Mouse (Mus musculus) monocyte, adult 5-6 weeks (primary cell): ENCODE results near the gene Sidt2. TPM values are rescaled to one million over a fixed set of nuclear protein-coding genes. Genes with fewer than 3 reads are reported as not detected.
A peak's percentile ranks its signal among the peaks of the same experiment; 100 is the strongest.

Experiments used
- ATAC-seq: fragments of 153-309, 156-312 bp; replicated peaks from 2 replicates; pipeline ENCODE4 v1.8.0; 2017; ENCODE audit warnings: mild to moderate bottlenecking; ENCODE audit not compliant: low TSS enrichment, insufficient number of reproducible peaks, severe bottlenecking, poor library complexity, low FRiP score
- total RNA-seq: library from RNA; stranded (forward); fragments of 200-1000, 200-491, 200-594 nt; gene quantifications from 3 replicates; pipeline ENCODE4 v1.2.3, GENCODE M21; 2017

Sidt2 gene
- total RNA-seq, 1 experiment from 2014 or later: 50.1 TPM

- no peak for ATAC-seq
Measured at GRCm38 (mm10) chr9:45932571-45933415, 22.3 kb downstream of the Sidt2 start.

GRCm38 (mm10) chr9:45931958-45932357, 23.1 kb downstream of the Sidt2 start:
- ATAC-seq: no peak

- ATAC-seq: no peak
Measured at GRCm38 (mm10) chr9:45929285-45929684, 25.8 kb downstream of the Sidt2 start.

- ATAC-seq: no peak
Measured at GRCm38 (mm10) chr9:45919895-45920294, 35.2 kb downstream of the Sidt2 start.

- no peak for ATAC-seq
Measured at GRCm38 (mm10) chr9:45917041-45917934, 37.8 kb downstream of the Sidt2 start.

- ATAC-seq: no peak
Measured at GRCm38 (mm10) chr9:45915659-45916058, 39.4 kb downstream of the Sidt2 start.

GRCm38 (mm10) chr9:45911673-45912072, 43.4 kb downstream of the Sidt2 start:
- ATAC-seq: peak; percentile 49; the same call in 1 of the 2 replicates

- no peak for ATAC-seq
Measured at GRCm38 (mm10) chr9:45910995-45911394, 44.1 kb downstream of the Sidt2 start.

GRCm38 (mm10) chr9:45907078-45907428, 48.0 kb downstream of the Sidt2 start:
- peak; percentile 4; the same call in 1 of the 2 replicates for ATAC-seq

- ATAC-seq: peak; percentile 71
Measured at GRCm38 (mm10) chr9:45906355-45907077, 48.5 kb downstream of the Sidt2 start, which contains the start of the genes Pcsk7 and Rnf214. Gene Pcsk7 (plus strand): TSS chr9:45906497. Gene Rnf214 (minus strand): TSS chr9:45906911.

- ATAC-seq: no peak
Measured at GRCm38 (mm10) chr9:45905811-45906237, 49.2 kb downstream of the Sidt2 start.

- no peak for ATAC-seq
Measured at GRCm38 (mm10) chr9:45905196-45905595, 49.9 kb downstream of the Sidt2 start.

- 0 out of 2 replicates have a peak, but pooled peaks have one; percentile 43 for ATAC-seq
Measured at GRCm38 (mm10) chr9:45893681-45894080, 61.4 kb downstream of the Sidt2 start.

Other genes starting within 250 kb of the Sidt2 start
- gene Cep164, start 126.6 kb downstream of the Sidt2 start, total RNA-seq: 10.6 to 16.4 TPM (median 13.0 TPM) in 3 replicates
- 0.29 to 1.1 TPM (median 0.43 TPM) in 3 replicates for gene Bace1, start 116.7 kb downstream of the Sidt2 start, total RNA-seq
- 23.5 to 44.2 TPM (median 36.3 TPM) in 3 replicates for gene Pcsk7, start 48.8 kb downstream of the Sidt2 start, total RNA-seq
- gene Rnf214, start 48.3 kb downstream of the Sidt2 start, total RNA-seq: 35.0 to 48.8 TPM (median 46.1 TPM) in 3 replicates
- gene Tagln, start 19.2 kb downstream of the Sidt2 start, total RNA-seq: 0.68 TPM in 1 of 3 replicates, not detected in the others
- 67.4 to 83.6 TPM (median 77.9 TPM) in 3 replicates for gene Pafah1b2, start 57.4 kb upstream of the Sidt2 start, total RNA-seq
- 8.8 to 21.7 TPM (median 11.0 TPM) in 3 replicates for gene Sik3, start 57.6 kb upstream of the Sidt2 start, total RNA-seq